Mouse (Mus musculus) T-cell, adult 2 months (primary cell): ENCODE results near the gene Pkp1.
A peak's percentile ranks its signal among the peaks of the same experiment; 100 is the strongest.

ENCODE experiments used
- DNase-seq: peaks from one replicate; pipeline ENCODE4 v3.0.0; 2022; ENCODE audit warnings: low spot score

Pkp1 gene

GRCm38 (mm10) chr1:135909381-135909780 is 9.6 kb downstream of the Pkp1 start:
- no peak for DNase-seq

- DNase-seq, result no peak
Measured at GRCm38 (mm10) chr1:135906736-135907135, 12.3 kb downstream of the Pkp1 start.

GRCm38 (mm10) chr1:135899991-135900515 is 19.0 kb downstream of the Pkp1 start:
- no peak for DNase-seq

GRCm38 (mm10) chr1:135899295-135899694 is 19.7 kb downstream of the Pkp1 start:
- DNase-seq, result no peak

GRCm38 (mm10) chr1:135895367-135895766 is 23.6 kb downstream of the Pkp1 start:
- DNase-seq, result no peak

GRCm38 (mm10) chr1:135893377-135893776 is 25.6 kb downstream of the Pkp1 start:
- no peak for DNase-seq

- no peak for DNase-seq
Measured at GRCm38 (mm10) chr1:135892764-135893163, 26.2 kb downstream of the Pkp1 start.

- DNase-seq, result no peak
Measured at GRCm38 (mm10) chr1:135892233-135892632, 26.8 kb downstream of the Pkp1 start.

GRCm38 (mm10) chr1:135891424-135892216 is 27.4 kb downstream of the Pkp1 start:
- DNase-seq, result no peak

- DNase-seq, result no peak
Measured at GRCm38 (mm10) chr1:135889461-135890185, 29.4 kb downstream of the Pkp1 start.

GRCm38 (mm10) chr1:135882385-135883109 is 36.5 kb downstream of the Pkp1 start:
- DNase-seq, result peak; percentile 35

GRCm38 (mm10) chr1:135877248-135877647 is 41.8 kb downstream of the Pkp1 start:
- no peak for DNase-seq

GRCm38 (mm10) chr1:135872991-135873390 is 46.0 kb downstream of the Pkp1 start:
- peak; percentile 56 for DNase-seq

- no peak for DNase-seq
Measured at GRCm38 (mm10) chr1:135868570-135868969, 50.4 kb downstream of the Pkp1 start.

- peak; percentile 50 for DNase-seq
Measured at GRCm38 (mm10) chr1:135865518-135866194, 53.4 kb downstream of the Pkp1 start.

GRCm38 (mm10) chr1:135864830-135865229 is 54.2 kb downstream of the Pkp1 start:
- DNase-seq, result no peak

- DNase-seq, result no peak
Measured at GRCm38 (mm10) chr1:135863786-135864335, 55.1 kb downstream of the Pkp1 start.

- DNase-seq, result no peak
Measured at GRCm38 (mm10) chr1:135862561-135862960, 56.4 kb downstream of the Pkp1 start.

- DNase-seq, result no peak
Measured at GRCm38 (mm10) chr1:135861980-135862552, 56.9 kb downstream of the Pkp1 start.

- DNase-seq, result no peak
Measured at GRCm38 (mm10) chr1:135861091-135861490, 57.9 kb downstream of the Pkp1 start.

GRCm38 (mm10) chr1:135858533-135858932 is 60.5 kb downstream of the Pkp1 start:
- no peak for DNase-seq
